15 mouse cellular contexts compared by ENCODE assay signal in the genomic region with DNA sequence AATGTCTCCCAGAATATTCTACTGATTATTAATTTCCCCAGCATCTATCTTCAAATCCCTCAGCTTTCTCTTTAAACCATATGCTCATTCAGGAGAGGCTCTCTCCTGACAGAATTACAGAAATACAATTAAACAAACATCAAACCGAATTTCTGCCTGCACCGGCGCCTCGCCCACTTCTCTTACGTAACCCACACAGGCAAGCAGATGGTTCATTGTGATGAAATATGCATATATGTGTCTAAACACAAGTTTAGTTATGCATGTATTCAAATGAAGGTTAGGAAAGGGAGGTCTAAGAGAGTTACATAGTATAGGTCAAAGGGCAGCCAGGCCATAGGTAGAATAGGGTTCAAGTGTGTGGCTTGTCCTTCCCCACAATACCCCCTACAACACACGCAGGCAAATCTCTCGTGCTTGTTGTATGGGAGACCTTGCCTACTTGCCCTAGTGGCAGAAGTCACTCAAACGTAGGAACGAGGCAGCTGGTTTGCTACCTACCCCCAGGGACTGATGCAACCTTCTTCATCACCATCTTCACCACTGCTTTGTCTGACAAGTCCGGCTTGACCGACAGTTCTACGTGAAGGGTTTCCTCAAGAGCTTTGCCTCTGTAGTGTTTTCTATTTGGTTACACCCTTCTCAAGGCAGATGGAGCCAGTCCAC.
A peak's percentile ranks its signal among the peaks of the same experiment; 100 is the strongest.
DNase-seq lines count a peak whose midpoint lies in the region; ATAC-seq and TF ChIP-seq lines count a peak whose summit lies in the region.
"Had no signal": no experiment of that assay in that cellular context is flagged by ENCODE, and none has a peak within 500 bp of the region (broad histone marks: within the 10 kb centered on the region; RNA-seq: fewer than 3 reads in every experiment).

No protein-coding gene starts in this region.

- H3K4me3 ChIP-seq in liver, postnatal 0 days (ENCODE audit: low read depth, low read length), result no peak overlapping the region
- no peak overlapping the region for H3K4me3 ChIP-seq in liver, embryonic 11.5 days (ENCODE audit: low read depth, low read length)
- H3K4me3 ChIP-seq: hindbrain, embryonic 13.5 days; midbrain, embryonic 13.5 days had no signal

- no peak for DNase-seq in liver, postnatal 0 days
- DNase-seq in liver, embryonic 11.5 days (ENCODE audit: low spot score), result no peak
- peak; percentile 72 to 83 for DNase-seq in frontal cortex, adult 2 months (ENCODE audit: extremely low spot score in 1 of 2, low spot score in 1 of 2)
- DNase-seq in layer of hippocampus, postnatal 36 days, result peak; percentile 59 to 70
- peak; percentile 51 to 74 for DNase-seq in right cerebral cortex, postnatal 36 days (ENCODE audit: low spot score in 2 of 2)
- no peak for DNase-seq in gastrocnemius, postnatal 10 days
- DNase-seq in kidney, postnatal 36 days, result no peak
- DNase-seq: cerebellum, adult 11 months; embryo, embryonic 11 days; kidney, adult 8-10 months; lung, postnatal 14 days had no signal

- H3K36me3 ChIP-seq in liver, postnatal 0 days (replicated peaks; ENCODE audit: insufficient read depth, low read length), result no peaks in the 10 kb centered on the region
- H3K36me3 ChIP-seq in liver, embryonic 11.5 days (ENCODE audit: control insufficient read depth, insufficient read depth, low read length), result no peaks in the 10 kb centered on the region
- H3K36me3 ChIP-seq: hindbrain, embryonic 13.5 days; midbrain, embryonic 13.5 days had no signal

- H3K9me3 ChIP-seq in liver, postnatal 0 days (ENCODE audit: low read length), result no peaks in the 10 kb centered on the region
- no peaks in the 10 kb centered on the region for H3K9me3 ChIP-seq in liver, embryonic 11.5 days (ENCODE audit: control insufficient read depth, low read length)
- H3K9me3 ChIP-seq: hindbrain, embryonic 13.5 days; midbrain, embryonic 13.5 days had no signal

- no peak overlapping the region for H3K27ac ChIP-seq in liver, postnatal 0 days (ENCODE audit: low read depth)
- no peak overlapping the region for H3K27ac ChIP-seq in liver, embryonic 11.5 days (ENCODE audit: low read depth, low read length)
- H3K27ac ChIP-seq: hindbrain, embryonic 13.5 days; midbrain, embryonic 13.5 days had no signal

- no peak for TF ChIP-seq EP300 in liver, postnatal 0 days (IDR thresholded peaks at IDR 0.05; ENCODE audit: low read depth)

- H3K4me2 ChIP-seq in liver, postnatal 0 days (ENCODE audit: low read depth, low read length), result peak overlapping the region; percentile 40
- H3K4me2 ChIP-seq in liver, embryonic 11.5 days, result no peak overlapping the region
- H3K4me2 ChIP-seq: hindbrain, embryonic 13.5 days; midbrain, embryonic 13.5 days had no signal

- no peak for TF ChIP-seq CTCF in liver, postnatal 0 days (IDR thresholded peaks at IDR 0.05; ENCODE audit: low read depth)

- no peak overlapping the region for H3K9ac ChIP-seq in liver, postnatal 0 days (replicated peaks)
- H3K9ac ChIP-seq in liver, embryonic 11.5 days (ENCODE audit: low read depth, low read length), result no peak overlapping the region
- H3K9ac ChIP-seq: hindbrain, embryonic 13.5 days; midbrain, embryonic 13.5 days had no signal

- 54% methylated on average over 12 of the region's 12 CpGs for WGBS in liver, postnatal 0 days (ENCODE audit: insufficient replicate concordance)
- 82% methylated on average over 12 of the region's 12 CpGs for WGBS in liver, embryonic 11.5 days

- ATAC-seq in liver, postnatal 0 days, result peak; percentile 33; the same call in 1 of the 2 replicates
- no peak for ATAC-seq in liver, embryonic 11.5 days (replicated peaks; ENCODE audit: low FRiP score)
- ATAC-seq: CD4-positive, CD25-positive, alpha-beta regulatory T cell, adult 4 months; forebrain, embryonic 16.5 days; midbrain, embryonic 13.5 days had no signal

- no peaks in the 10 kb centered on the region for H3K27me3 ChIP-seq in liver, postnatal 0 days (ENCODE audit: insufficient read depth, low read length)
- H3K27me3 ChIP-seq in liver, embryonic 11.5 days (replicated peaks; ENCODE audit: control insufficient read depth, insufficient read depth, low read length), result no peaks in the 10 kb centered on the region
- H3K27me3 ChIP-seq: hindbrain, embryonic 13.5 days; midbrain, embryonic 13.5 days had no signal

- peaks cover 11% of the 10 kb centered on the region for H3K4me1 ChIP-seq in liver, postnatal 0 days (ENCODE audit: insufficient read depth)
- no peaks in the 10 kb centered on the region for H3K4me1 ChIP-seq in liver, embryonic 11.5 days (replicated peaks; ENCODE audit: control insufficient read depth, insufficient read depth, low read length)
- H3K4me1 ChIP-seq: hindbrain, embryonic 13.5 days; midbrain, embryonic 13.5 days had no signal

Comparison
In these comparisons a context has a peak if more than half of its experiments do, and no peak if none do; other contexts are left out.
1. DNase-seq: peak in frontal cortex, adult 2 months (2 of 2), layer of hippocampus, postnatal 36 days (2 of 2) and right cerebral cortex, postnatal 36 days (2 of 2); none in liver, postnatal 0 days (single experiment), liver, embryonic 11.5 days (single experiment), gastrocnemius, postnatal 10 days (single experiment) and kidney, postnatal 36 days (0 of 2).